Comparison of ENCODE assay signal across 7 mouse cellular contexts in the genomic region with DNA sequence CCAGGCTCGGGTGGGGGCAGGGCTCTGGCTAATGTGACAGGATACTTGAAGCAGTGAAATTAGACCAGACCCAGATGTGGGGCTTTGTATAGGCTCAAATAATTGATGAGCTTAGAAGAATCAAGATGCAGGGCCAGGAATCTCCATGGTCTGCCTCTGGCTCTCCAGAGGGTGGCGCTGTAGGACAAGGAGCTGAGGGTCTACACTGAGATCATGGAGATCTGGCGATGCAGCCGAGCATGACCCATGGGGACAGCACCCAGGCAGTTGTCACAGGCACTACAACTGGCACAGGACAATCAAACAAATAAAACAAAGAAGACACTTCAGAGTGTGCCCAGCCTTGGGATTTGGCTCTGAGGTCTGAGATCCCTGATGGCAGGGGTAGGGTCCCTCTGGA. TPM values are rescaled to one million over a fixed set of nuclear protein-coding genes. Genes with fewer than 3 reads are reported as not detected.
DNase-seq lines count a peak whose midpoint lies in the region; ATAC-seq and TF ChIP-seq lines count a peak whose summit lies in the region.

No protein-coding gene starts in this region.

- H3K4me3 ChIP-seq in G1E (ENCODE audit: low read depth, low read length): no peak overlapping the region
- H3K4me3 ChIP-seq in hindbrain, embryonic 11.5 days (ENCODE audit: low read depth, low read length): no peak overlapping the region
- H3K4me3 ChIP-seq in midbrain, embryonic 10.5 days: no peak overlapping the region
- H3K4me3 ChIP-seq in small intestine, adult 2 months (ENCODE audit: low read depth, low read length): no peak overlapping the region

- H3K4me1 ChIP-seq in G1E (ENCODE audit: insufficient read depth, low read depth, low read length): no peaks in the 10 kb centered on the region
- no peaks in the 10 kb centered on the region; the same call in 1 of the 2 replicates for H3K4me1 ChIP-seq in hindbrain, embryonic 11.5 days (replicated peaks; ENCODE audit: control insufficient read depth, insufficient read depth, low read length)
- peaks cover 8% of the 10 kb centered on the region; the same call in 1 of the 2 replicates for H3K4me1 ChIP-seq in midbrain, embryonic 10.5 days
- no peaks in the 10 kb centered on the region for H3K4me1 ChIP-seq in small intestine, adult 2 months (ENCODE audit: control insufficient read depth, insufficient read depth, insufficient read length, low read length)

- H3K4me2 ChIP-seq in hindbrain, embryonic 11.5 days (replicated peaks; ENCODE audit: low read depth, low read length): no peak overlapping the region

- DNase-seq in G1E (ENCODE audit: low spot score): peak; percentile 18
- DNase-seq in adrenal gland, postnatal 10 days: peak; percentile 88
- DNase-seq in embryo, embryonic 9.5 days (ENCODE audit: extremely low spot score): peak; percentile 82
- peak; percentile 84 for DNase-seq in hindbrain, embryonic 11.5 days (ENCODE audit: low spot score)
- peak; percentile 64 to 66 for DNase-seq in layer of hippocampus, postnatal 36 days
- peak; percentile 84 for DNase-seq in midbrain, embryonic 10.5 days (ENCODE audit: low spot score)

- H3K9ac ChIP-seq in hindbrain, embryonic 11.5 days (ENCODE audit: low read depth, low read length): no peak overlapping the region

- TF ChIP-seq CTCF in G1E (IDR thresholded peaks at IDR 0.05; ENCODE audit: low read depth, low read length): peak; percentile 40; the same call in 1 of the 2 replicates
- peak; percentile 43; the same call in 1 of the 2 replicates for TF ChIP-seq CTCF in small intestine, adult 2 months (IDR thresholded peaks at IDR 0.05; ENCODE audit: extremely low read depth, insufficient read length, insufficient replicate concordance, low read depth, low read length)

- no peak for TF ChIP-seq POLR2A in small intestine, adult 2 months (IDR thresholded peaks at IDR 0.05; ENCODE audit: low read depth, low read length)

- no peak overlapping the region for H3K27ac ChIP-seq in hindbrain, embryonic 11.5 days (ENCODE audit: low read depth, low read length)
- no peak overlapping the region for H3K27ac ChIP-seq in midbrain, embryonic 10.5 days (replicated peaks)
- H3K27ac ChIP-seq in small intestine, adult 2 months (ENCODE audit: insufficient read depth, low read depth, low read length): no peak overlapping the region

- no peak for ATAC-seq in G1E (ENCODE audit: extremely low read depth, insufficient number of reproducible peaks, low FRiP score, poor library complexity, severe bottlenecking)
- peak; percentile 60; the same call in 1 of the 2 replicates for ATAC-seq in hindbrain, embryonic 11.5 days (ENCODE audit: low FRiP score)

- WGBS in hindbrain, embryonic 11.5 days: 3% methylated on average over 4 of the region's 4 CpGs
- WGBS in midbrain, embryonic 10.5 days: 2% methylated on average over 4 of the region's 4 CpGs
- WGBS in small intestine, adult 2 months: under 1% methylated on average over 4 of the region's 4 CpGs

- no peaks in the 10 kb centered on the region for H3K36me3 ChIP-seq in G1E (replicated peaks)
- H3K36me3 ChIP-seq in hindbrain, embryonic 11.5 days (ENCODE audit: control insufficient read depth, insufficient read depth, low read length): no peaks in the 10 kb centered on the region
- H3K36me3 ChIP-seq in midbrain, embryonic 10.5 days: no peaks in the 10 kb centered on the region
- H3K36me3 ChIP-seq in small intestine, adult 2 months (ENCODE audit: control insufficient read depth, insufficient read depth, low read length): no peaks in the 10 kb centered on the region

- H3K9me3 ChIP-seq in G1E (replicated peaks): no peaks in the 10 kb centered on the region
- no peaks in the 10 kb centered on the region for H3K9me3 ChIP-seq in hindbrain, embryonic 11.5 days (ENCODE audit: control insufficient read depth, low read length)
- no peaks in the 10 kb centered on the region for H3K9me3 ChIP-seq in midbrain, embryonic 10.5 days (replicated peaks)

- no peaks in the 10 kb centered on the region for H3K27me3 ChIP-seq in G1E (ENCODE audit: insufficient read depth, low read length)
- H3K27me3 ChIP-seq in hindbrain, embryonic 11.5 days (ENCODE audit: control insufficient read depth, insufficient read depth, low read length): peaks cover 56% of the 10 kb centered on the region
- peaks cover 94% of the 10 kb centered on the region for H3K27me3 ChIP-seq in midbrain, embryonic 10.5 days (ENCODE audit: low read depth, poor library complexity, severe bottlenecking)
- H3K27me3 ChIP-seq in small intestine, adult 2 months (ENCODE audit: control insufficient read depth, insufficient read depth, low read length): peaks cover 14% of the 10 kb centered on the region

RNA-seq across cellular contexts. Expression of a gene that starts 7.4 kb away (rescaled TPM):
- total RNA-seq in G1E (2014; fragmentation: Nextera tagmentation) (not detected in 2 replicates), G1E (2017) (0.11 TPM in 1 of 2 replicates, not detected in the other)
- polyA plus RNA-seq in G1E (2012): 0.07 TPM in 1 of 2 replicates, not detected in the other
- under 1 TPM; 0.12 to 0.24 TPM for total RNA-seq in adrenal gland, postnatal 10 days (2021)
- 9.4 and 9.9 TPM in 2 replicates for polyA plus RNA-seq in hindbrain, embryonic 11.5 days (2014; fragmentation: Nextera tagmentation; extraction: Ambion mirVana)
- total RNA-seq in layer of hippocampus, postnatal 36 days (2021): not detected
- 10.9 and 13.8 TPM in 2 replicates for polyA plus RNA-seq in midbrain, embryonic 10.5 days (2016; fragmentation: Nextera tagmentation; extraction: Ambion mirVana)
- polyA plus RNA-seq in small intestine, adult 2 months (2012; rRNA removed): not detected in 2 replicates

Comparison
In these comparisons a context has a peak if more than half of its experiments do, and no peak if none do; other contexts are left out.
1. DNase-seq: peak in every context shown above with its lines; median percentile 88 in adrenal gland, postnatal 10 days; 84 in hindbrain, embryonic 11.5 days; 84 in midbrain, embryonic 10.5 days; 82 in embryo, embryonic 9.5 days; 65 in layer of hippocampus, postnatal 36 days; 18 in G1E.